Mouse (Mus musculus) kidney, postnatal 0 days (tissue): Measurements from ENCODE around the gene Fn1. TPM values are rescaled to one million over a fixed set of nuclear protein-coding genes. Genes with fewer than 3 reads are reported as not detected.

Experiments
- ATAC-seq: fragments of 200-750 bp; cut with Nextera tagmentation; replicated peaks from 2 replicates; pipeline ENCODE4 v1.8.0; 2017; ENCODE audit warnings: low read depth, moderate number of reproducible peaks, moderate TSS enrichment, moderate library complexity; ENCODE audit not compliant: low FRiP score
- DNase-seq: peaks from one replicate; pipeline ENCODE4 v3.0.0-alpha.2; 2016; ENCODE audit warnings: low spot score
- H3K27ac ChIP-seq: fragments of 300-500 bp; sonication (generic); 2 replicates; pipeline ENCODE4 v1.5.1; 2014; ENCODE audit warnings: mild to moderate bottlenecking
- H3K27me3 ChIP-seq: fragments of 300-500 bp; sonication (generic); 2 replicates; pipeline ENCODE4 v1.6.1; 2014; ENCODE audit warnings: low read length, mixed read lengths; ENCODE audit not compliant: insufficient read depth
- H3K36me3 ChIP-seq: fragments of 300-500 bp; sonication (generic); 2 replicates; pipeline ENCODE4 v1.6.1; 2014; ENCODE audit warnings: low read length, mixed read lengths; ENCODE audit not compliant: insufficient read depth
- H3K4me1 ChIP-seq: fragments of 300-500 bp; sonication (generic); replicated peaks from 2 replicates; pipeline ENCODE4 v1.6.1; 2014; ENCODE audit warnings: antibody characterized with exemption, low read length, mixed read lengths; ENCODE audit not compliant: insufficient read depth
- H3K4me2 ChIP-seq: fragments of 300-500 bp; sonication (generic); 2 replicates; pipeline ENCODE4 v1.6.1; 2014; ENCODE audit warnings: mild to moderate bottlenecking, low read length, moderate library complexity, mixed read lengths
- H3K4me3 ChIP-seq: fragments of 300-500 bp; sonication (generic); replicated peaks from 2 replicates; pipeline ENCODE4 v1.5.1; 2014; ENCODE audit warnings: low read depth, low read length
- H3K9ac ChIP-seq: fragments of 300-500 bp; sonication (generic); 2 replicates; pipeline ENCODE4 v1.6.1; 2014; ENCODE audit warnings: low read depth, low read length
- H3K9me3 ChIP-seq: fragments of 300-500 bp; sonication (generic); replicated peaks from 2 replicates; pipeline ENCODE4 v1.6.1; 2016; ENCODE audit warnings: low read length, inconsistent platforms, mixed read lengths
- CTCF ChIP-seq: IDR thresholded peaks from 2 replicates; pipeline ENCODE4 v1.5.1; 2016; ENCODE audit warnings: antibody characterized with exemption, low read depth, mild to moderate bottlenecking, moderate library complexity
- WGBS: fragments of 180-500 bp; shearing (Covaris S2); extraction: QIAGEN DNeasy Blood & Tissue Kit; methylation state at CpG from one replicate; pipeline ENCODE4 v1.1.7; 2014; 5-methylcytosine and 5-hydroxymethylcytosine counted together
- polyA plus RNA-seq: library from polyadenylated mRNA; unstranded; fragments of >200 nt; fragmentation: Nextera tagmentation; extraction: Ambion mirVana; gene quantifications from 2 replicates; pipeline ENCODE4 v1.2.1, GENCODE M21; 2015

Fn1 gene
- polyA plus RNA-seq, 1 experiment from 2014 or later = 89.5 TPM

GRCm38 (mm10) chr1:71635101-71636014, 17.6 kb downstream of the Fn1 start:
- Histone ChIP-seq H3K27me3 (no peaks in the 10 kb centered on the region), H3K36me3 (peaks cover 19% of the 10 kb centered on the region), H3K4me2 (no peak overlapping the region), H3K9me3 (no peaks in the 10 kb centered on the region), H3K9ac (no peak overlapping the region), H3K27ac (no peak overlapping the region), H3K4me3 (no peak overlapping the region), H3K4me1 (no peaks in the 10 kb centered on the region)
- whole genome bisulfite sequencing = 94% methylated on average over 10 of the region's 10 CpGs
- DNase-seq = no peak
- no peak for ATAC-seq
- no peak for TF ChIP-seq CTCF

- WGBS = 90% methylated on average over 6 of the region's 6 CpGs
Observed at GRCm38 (mm10) chr1:71634471-71634981, 18.5 kb downstream of the Fn1 start.

GRCm38 (mm10) chr1:71632387-71632786, 20.6 kb downstream of the Fn1 start:
- 86% methylated on average over 10 of the region's 10 CpGs for WGBS
- H3K4me2 ChIP-seq = no peak overlapping the region

More at GRCm38 (mm10) chr1:71634471-71634981, 18.5 kb downstream of the Fn1 start:
- TF ChIP-seq CTCF = no peak
- Histone ChIP-seq H3K27me3 (no peaks in the 10 kb centered on the region), H3K27ac (no peak overlapping the region), H3K4me2 (no peak overlapping the region), H3K4me1 (no peaks in the 10 kb centered on the region), H3K9me3 (no peaks in the 10 kb centered on the region), H3K9ac (no peak overlapping the region), H3K36me3 (peaks cover 22% of the 10 kb centered on the region), H3K4me3 (no peak overlapping the region)
- ATAC-seq = no peak
- no peak for DNase-seq

GRCm38 (mm10) chr1:71631811-71632210, 21.2 kb downstream of the Fn1 start:
- H3K4me1 ChIP-seq = no peaks in the 10 kb centered on the region
- DNase-seq (no peak), ATAC-seq (no peak)
- 78% methylated on average over 6 of the region's 6 CpGs for WGBS
- no peak overlapping the region for H3K4me3 ChIP-seq
- H3K9me3 ChIP-seq = no peaks in the 10 kb centered on the region
- no peaks in the 10 kb centered on the region for H3K27me3 ChIP-seq
- H3K36me3 ChIP-seq = peaks cover 27% of the 10 kb centered on the region
- H3K9ac ChIP-seq = no peak overlapping the region
- no peak for TF ChIP-seq CTCF
- no peak overlapping the region for H3K4me2 ChIP-seq
- H3K27ac ChIP-seq = no peak overlapping the region

More at GRCm38 (mm10) chr1:71632387-71632786, 20.6 kb downstream of the Fn1 start:
- no peak for TF ChIP-seq CTCF
- Histone ChIP-seq H3K36me3 (peaks cover 25% of the 10 kb centered on the region), H3K9ac (no peak overlapping the region), H3K4me3 (no peak overlapping the region), H3K4me1 (no peaks in the 10 kb centered on the region), H3K27ac (no peak overlapping the region), H3K9me3 (no peaks in the 10 kb centered on the region), H3K27me3 (no peaks in the 10 kb centered on the region)
- ATAC-seq = no peak
- no peak for DNase-seq

- no peak overlapping the region for H3K4me2 ChIP-seq
- no peak overlapping the region for H3K9ac ChIP-seq
- no peak overlapping the region for H3K27ac ChIP-seq
- peaks cover 30% of the 10 kb centered on the region for H3K36me3 ChIP-seq
- no peak for TF ChIP-seq CTCF
- DNase-seq (no peak), ATAC-seq (no peak)
- no peaks in the 10 kb centered on the region for H3K27me3 ChIP-seq
- H3K9me3 ChIP-seq = no peaks in the 10 kb centered on the region
- no peaks in the 10 kb centered on the region for H3K4me1 ChIP-seq
- WGBS = 76% methylated on average over 8 of the region's 8 CpGs
- H3K4me3 ChIP-seq = no peak overlapping the region
Observed at GRCm38 (mm10) chr1:71630243-71630642, 22.8 kb downstream of the Fn1 start.

- no peaks in the 10 kb centered on the region for H3K27me3 ChIP-seq
- H3K4me2 ChIP-seq = no peak overlapping the region
- ATAC-seq (no peak), DNase-seq (no peak)
- no peak overlapping the region for H3K27ac ChIP-seq
- no peaks in the 10 kb centered on the region for H3K4me1 ChIP-seq
- TF ChIP-seq CTCF = no peak
- H3K36me3 ChIP-seq = peaks cover 37% of the 10 kb centered on the region
- no peaks in the 10 kb centered on the region for H3K9me3 ChIP-seq
- WGBS = 95% methylated on average over 6 of the region's 6 CpGs
- H3K4me3 ChIP-seq = no peak overlapping the region
- H3K9ac ChIP-seq = no peak overlapping the region
Observed at GRCm38 (mm10) chr1:71623625-71624024, 29.4 kb downstream of the Fn1 start.
